Mouse (Mus musculus): ENCODE results near the gene Sgip1.
A peak's percentile ranks its signal among the peaks of the same experiment; 100 is the strongest.

DNA sequence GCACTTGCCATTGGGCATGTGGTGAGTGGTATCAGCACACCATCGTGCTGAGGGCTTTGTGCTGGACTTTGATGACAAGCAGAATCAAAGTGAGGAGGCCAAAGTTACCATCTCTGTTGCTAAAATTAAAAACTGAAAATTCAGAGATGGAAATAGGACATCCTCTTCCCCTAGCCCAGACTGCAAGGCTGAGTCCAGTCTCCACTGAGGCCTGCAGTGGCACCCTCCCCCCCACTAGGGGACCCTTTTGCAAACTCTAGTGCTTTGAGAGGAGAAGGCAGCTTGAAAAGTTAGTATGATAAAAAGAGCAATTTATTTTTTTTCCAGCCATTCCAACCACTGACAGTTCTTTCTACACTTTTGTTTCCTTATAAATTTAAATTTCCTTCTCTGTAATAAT lies 93.6 kb downstream of the Sgip1 start:
- TF ChIP-seq CTCF (IDR thresholded peaks at IDR 0.05; ENCODE audit: low read depth): 0 out of 2 replicates have a peak, but pooled peaks have one; percentile 5
- no peak for TF ChIP-seq EP300 (IDR thresholded peaks at IDR 0.05; ENCODE audit: low read depth)

Data from heart, postnatal 0 days (tissue).